Mouse (Mus musculus) forebrain, embryonic 11.5 days (tissue): ENCODE results near the gene Tnrc18. TPM values are rescaled to one million over a fixed set of nuclear protein-coding genes. Genes with fewer than 3 reads are reported as not detected.

ENCODE experiments used
- ATAC-seq: fragments of 200-750 bp; cut with Nextera tagmentation; replicated peaks from 2 replicates; pipeline ENCODE4 v1.8.0; 2017; ENCODE audit warnings: moderate TSS enrichment; ENCODE audit not compliant: low FRiP score
- DNase-seq: peaks from one replicate; pipeline ENCODE4 v3.0.0-alpha.2; 2017; ENCODE audit warnings: low spot score
- H3K27ac ChIP-seq: fragments of 300-500 bp; sonication (generic); 2 replicates; pipeline ENCODE4 v1.5.1; 2014; ENCODE audit warnings: low read depth, low read length
- H3K27me3 ChIP-seq: fragments of 300-500 bp; sonication (generic); 2 replicates; pipeline ENCODE4 v1.6.1; 2014; ENCODE audit warnings: mild to moderate bottlenecking, low read length, mixed read lengths; ENCODE audit not compliant: control insufficient read depth, insufficient read depth
- H3K36me3 ChIP-seq: fragments of 300-500 bp; sonication (generic); 2 replicates; pipeline ENCODE4 v1.6.1; 2014; ENCODE audit warnings: mild to moderate bottlenecking, low read length, moderate library complexity, mixed read lengths; ENCODE audit not compliant: control insufficient read depth, insufficient read depth
- H3K4me1 ChIP-seq: fragments of 300-500 bp; sonication (generic); replicated peaks from 2 replicates; pipeline ENCODE4 v1.6.1; 2014; ENCODE audit warnings: low read length, mixed read lengths; ENCODE audit not compliant: control insufficient read depth, insufficient read depth
- H3K4me2 ChIP-seq: fragments of 300-500 bp; sonication (generic); 2 replicates; pipeline ENCODE4 v1.6.1; 2014; ENCODE audit warnings: low read depth, mild to moderate bottlenecking, low read length, moderate library complexity, mixed read lengths; ENCODE audit not compliant: severe bottlenecking
- H3K4me3 ChIP-seq: fragments of 300-500 bp; sonication (generic); 2 replicates; pipeline ENCODE4 v1.5.1; 2014; ENCODE audit warnings: low read depth, low read length
- H3K9ac ChIP-seq: fragments of 300-500 bp; sonication (generic); 2 replicates; pipeline ENCODE4 v1.6.1; 2014; ENCODE audit warnings: low read length
- H3K9me3 ChIP-seq: fragments of 300-500 bp; sonication (generic); 2 replicates; pipeline ENCODE4 v1.6.1; 2016; ENCODE audit warnings: low read length, mixed read lengths; ENCODE audit not compliant: control insufficient read depth
- WGBS: fragments of 180-500 bp; shearing (Covaris S2); extraction: QIAGEN DNeasy Blood & Tissue Kit; methylation state at CpG from one replicate; pipeline ENCODE4 v1.1.7; 2014; 5-methylcytosine and 5-hydroxymethylcytosine counted together
- polyA plus RNA-seq: library from polyadenylated mRNA; unstranded; fragments of >200 nt; fragmentation: Nextera tagmentation; extraction: Ambion mirVana; gene quantifications from 2 replicates; pipeline ENCODE4 v1.2.1, GENCODE M21; 2014

Gene Tnrc18
- polyA plus RNA-seq, 1 experiment from 2014 or later: 55.2 TPM

DNA sequence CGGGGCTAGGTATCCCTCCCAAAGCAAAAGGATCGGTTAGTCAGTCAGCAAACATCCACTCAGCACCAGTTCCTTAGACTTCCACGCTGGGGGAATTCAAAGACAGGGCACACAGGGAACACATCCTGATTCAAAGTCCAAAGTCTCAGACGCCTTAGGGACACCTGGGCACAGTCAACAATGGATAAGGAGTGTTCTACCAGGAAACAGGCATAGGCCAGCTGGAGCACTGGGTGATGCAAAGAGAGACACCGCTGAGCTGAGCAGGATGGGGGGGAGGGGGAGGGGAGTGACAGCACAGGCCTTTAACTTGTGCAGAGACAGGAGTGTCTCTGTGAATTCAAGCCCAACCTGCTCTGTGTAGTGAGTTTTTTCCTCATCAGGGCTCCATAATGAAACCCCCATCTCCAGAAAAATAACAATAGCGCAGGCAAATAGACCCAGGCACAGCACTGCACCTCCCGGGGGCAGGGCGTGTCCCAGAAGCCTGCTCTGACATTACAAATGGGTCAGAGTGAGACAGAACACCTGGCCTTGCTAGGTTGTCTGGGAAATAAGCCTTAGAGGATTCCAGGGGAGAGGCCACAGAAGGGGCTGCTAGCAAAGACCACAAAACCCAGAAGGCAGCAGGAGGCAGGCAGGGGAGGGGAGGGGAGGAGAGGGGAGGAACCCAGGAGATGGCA lies 34.9 kb downstream of the Tnrc18 start:
- ATAC-seq (no peak), DNase-seq (no peak)
- Histone ChIP-seq H3K4me3 (no peak overlapping the region), H3K4me2 (no peak overlapping the region), H3K4me1 (0 out of 2 replicates have a peak, but pooled peaks cover 3% of the 10 kb centered on the region), H3K9ac (no peak overlapping the region), H3K27me3 (no peaks in the 10 kb centered on the region), H3K9me3 (no peaks in the 10 kb centered on the region), H3K27ac (no peak overlapping the region), H3K36me3 (peaks cover 14% of the 10 kb centered on the region)
- WGBS: 91% methylated on average over 8 of the region's 8 CpGs

DNA sequence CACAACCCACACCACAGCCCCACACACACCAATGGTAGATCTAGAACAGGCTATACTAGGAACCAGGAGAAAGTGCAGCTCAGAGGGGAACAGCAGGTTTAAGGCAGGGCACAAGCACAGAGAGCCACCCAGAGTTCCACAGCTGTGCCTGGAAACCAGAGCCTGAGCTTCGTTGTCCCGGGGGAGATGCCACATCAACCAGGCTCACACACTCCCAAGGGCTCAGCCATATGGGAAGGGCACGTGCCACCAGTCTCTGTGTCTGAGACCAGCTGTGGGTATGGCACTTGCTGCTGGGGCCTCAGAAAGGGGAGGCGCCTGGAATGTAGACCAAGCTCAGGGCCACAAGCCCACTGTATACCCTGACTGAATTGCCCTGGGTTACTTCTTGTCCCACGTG lies 36.9 kb downstream of the Tnrc18 start:
- WGBS: 86% methylated on average over 5 of the region's 5 CpGs
- no peak overlapping the region for H3K9ac ChIP-seq
- H3K4me2 ChIP-seq: no peak overlapping the region
- H3K27ac ChIP-seq: no peak overlapping the region
- DNase-seq (no peak), ATAC-seq (no peak)
- 0 out of 2 replicates have a peak, but pooled peaks cover 3% of the 10 kb centered on the region for H3K4me1 ChIP-seq
- H3K27me3 ChIP-seq: no peaks in the 10 kb centered on the region
- peaks cover 10% of the 10 kb centered on the region for H3K36me3 ChIP-seq
- no peak overlapping the region for H3K4me3 ChIP-seq
- H3K9me3 ChIP-seq: no peaks in the 10 kb centered on the region

DNA sequence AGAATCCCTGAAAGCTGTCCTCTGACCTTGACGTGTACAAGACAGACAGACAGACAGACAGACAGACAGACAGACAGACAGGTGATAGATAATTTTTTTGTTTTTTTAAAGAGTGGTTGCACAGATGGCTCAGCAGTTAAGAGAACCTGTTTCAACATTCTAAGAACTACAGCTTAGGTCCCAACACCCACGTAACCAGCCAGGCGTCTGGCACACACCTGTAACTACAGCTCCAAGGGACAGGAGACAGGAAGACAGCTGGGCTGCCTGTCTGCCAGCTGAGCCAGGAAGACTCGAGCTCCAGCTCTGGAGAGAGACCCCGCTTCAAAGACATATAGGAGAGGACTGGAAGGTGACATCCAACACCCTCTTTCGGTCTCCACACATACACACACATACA lies 38.6 kb downstream of the Tnrc18 start:
- Histone ChIP-seq H3K27ac (no peak overlapping the region), H3K27me3 (no peaks in the 10 kb centered on the region), H3K9ac (no peak overlapping the region), H3K4me2 (no peak overlapping the region), H3K36me3 (peaks cover 20% of the 10 kb centered on the region), H3K4me3 (no peak overlapping the region), H3K4me1 (0 out of 2 replicates have a peak, but pooled peaks cover 3% of the 10 kb centered on the region), H3K9me3 (no peaks in the 10 kb centered on the region)
- 87% methylated on average over 6 of the region's 6 CpGs for WGBS
- DNase-seq: no peak
- ATAC-seq: no peak

DNA sequence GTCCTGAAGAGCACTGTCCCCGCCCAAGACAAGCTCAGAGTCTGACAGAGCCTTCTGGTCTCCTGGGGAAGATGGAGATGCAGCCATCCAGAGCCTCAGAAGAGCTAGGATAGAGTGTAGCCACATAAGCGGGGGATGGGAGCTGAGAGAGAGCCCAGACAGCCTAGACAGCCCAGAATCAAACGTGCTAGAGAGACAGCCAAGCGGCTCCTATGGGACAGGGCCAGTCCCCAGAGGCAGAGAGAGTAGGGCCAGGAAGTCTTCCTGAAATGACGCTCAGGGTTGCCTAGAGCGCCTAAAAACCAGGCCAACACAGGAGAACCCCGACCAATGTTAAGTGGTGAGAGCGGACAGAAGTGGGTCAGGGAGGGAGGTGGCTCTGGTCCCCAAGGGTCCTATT lies 39.3 kb downstream of the Tnrc18 start:
- Histone ChIP-seq H3K9ac (no peak overlapping the region), H3K27me3 (no peaks in the 10 kb centered on the region), H3K4me1 (0 out of 2 replicates have a peak, but pooled peaks cover 3% of the 10 kb centered on the region), H3K4me2 (no peak overlapping the region), H3K27ac (no peak overlapping the region), H3K36me3 (peaks cover 26% of the 10 kb centered on the region), H3K4me3 (no peak overlapping the region), H3K9me3 (no peaks in the 10 kb centered on the region)
- DNase-seq (no peak), ATAC-seq (no peak)
- WGBS: 78% methylated on average over 8 of the region's 8 CpGs

DNA sequence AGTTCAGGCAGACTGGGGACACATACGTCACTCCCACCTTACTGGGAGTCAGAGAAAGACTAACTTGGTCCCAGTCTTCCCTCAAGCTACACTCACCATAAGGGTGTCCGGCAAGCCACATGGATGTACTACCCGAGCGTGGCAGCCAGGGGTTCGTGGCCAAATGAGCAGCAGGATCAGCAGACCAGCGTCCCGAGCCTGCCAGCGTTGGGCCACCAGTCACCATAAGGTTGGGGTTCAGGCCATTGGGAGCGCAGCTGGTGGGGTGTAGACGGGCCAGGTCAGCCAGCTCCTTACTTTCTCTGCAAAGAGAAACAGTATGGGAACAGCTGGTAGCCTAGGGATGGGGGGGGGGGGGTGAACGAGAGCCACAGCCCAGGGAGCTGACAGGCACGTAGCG lies 41.4 kb downstream of the Tnrc18 start:
- no peak overlapping the region for H3K4me2 ChIP-seq
- H3K9me3 ChIP-seq: no peaks in the 10 kb centered on the region
- DNase-seq: no peak
- no peak for ATAC-seq
- H3K4me3 ChIP-seq: no peak overlapping the region
- H3K27me3 ChIP-seq: no peaks in the 10 kb centered on the region
- 93% methylated on average over 13 of the region's 13 CpGs for WGBS
- no peak overlapping the region for H3K27ac ChIP-seq
- no peak overlapping the region for H3K9ac ChIP-seq
- no peaks in the 10 kb centered on the region for H3K4me1 ChIP-seq
- H3K36me3 ChIP-seq: peaks cover 30% of the 10 kb centered on the region

DNA sequence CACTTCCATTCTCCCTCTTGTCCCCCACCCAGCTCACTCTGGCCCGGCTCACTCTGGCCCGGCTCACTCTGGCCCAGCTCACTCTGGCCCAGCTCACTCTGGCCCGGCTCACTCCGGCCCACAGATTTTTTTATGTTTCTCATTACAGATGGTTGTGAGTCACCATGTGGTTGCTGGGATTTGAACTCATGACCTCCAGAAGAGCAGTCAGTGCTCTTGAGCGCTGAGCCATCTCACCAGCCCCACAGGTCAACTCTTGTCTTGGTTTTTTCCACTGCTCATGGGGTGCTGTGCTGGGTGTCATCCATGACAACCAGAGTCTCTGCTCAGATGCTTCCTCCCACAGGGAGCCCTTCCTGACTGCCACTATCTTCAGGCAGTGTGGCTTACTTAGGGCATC lies 42.7 kb downstream of the Tnrc18 start:
- Histone ChIP-seq H3K27ac (no peak overlapping the region), H3K4me1 (peaks cover 2% of the 10 kb centered on the region; the same call in 1 of the 2 replicates), H3K4me3 (no peak overlapping the region), H3K4me2 (no peak overlapping the region), H3K9me3 (no peaks in the 10 kb centered on the region), H3K9ac (no peak overlapping the region), H3K36me3 (peaks cover 32% of the 10 kb centered on the region), H3K27me3 (no peaks in the 10 kb centered on the region)
- no peak for ATAC-seq
- 95% methylated on average over 5 of the region's 5 CpGs for WGBS
- DNase-seq: no peak

DNA sequence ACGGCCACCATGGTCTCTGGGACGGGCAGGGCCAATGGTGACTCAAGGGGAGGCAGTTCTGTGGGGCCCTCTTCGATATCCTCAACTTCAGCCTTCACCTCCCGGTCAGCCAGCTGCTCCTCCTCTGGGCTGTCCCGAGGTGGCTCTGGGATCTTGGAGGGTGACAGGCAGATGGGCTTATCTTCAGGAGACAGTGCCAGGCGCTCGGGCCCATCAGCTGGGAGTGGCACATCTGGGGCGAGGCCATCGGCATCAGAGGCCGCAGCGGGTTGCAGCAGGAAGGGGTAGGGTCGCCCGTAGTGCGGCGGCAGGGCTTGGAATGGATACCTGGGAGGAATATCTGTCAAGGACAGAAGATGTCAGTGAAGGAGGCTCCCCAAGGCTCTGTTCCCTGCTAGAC lies 45.5 kb downstream of the Tnrc18 start:
- 94% methylated on average over 15 of the region's 15 CpGs for WGBS
- H3K36me3 ChIP-seq: peaks cover 34% of the 10 kb centered on the region
- no peak for DNase-seq
- no peak overlapping the region for H3K4me2 ChIP-seq
- no peaks in the 10 kb centered on the region for H3K27me3 ChIP-seq
- no peak for ATAC-seq
- H3K27ac ChIP-seq: no peak overlapping the region
- H3K9ac ChIP-seq: no peak overlapping the region
- no peaks in the 10 kb centered on the region for H3K9me3 ChIP-seq
- H3K4me3 ChIP-seq: no peak overlapping the region
- peaks cover 14% of the 10 kb centered on the region; the same call in 1 of the 2 replicates for H3K4me1 ChIP-seq

DNA sequence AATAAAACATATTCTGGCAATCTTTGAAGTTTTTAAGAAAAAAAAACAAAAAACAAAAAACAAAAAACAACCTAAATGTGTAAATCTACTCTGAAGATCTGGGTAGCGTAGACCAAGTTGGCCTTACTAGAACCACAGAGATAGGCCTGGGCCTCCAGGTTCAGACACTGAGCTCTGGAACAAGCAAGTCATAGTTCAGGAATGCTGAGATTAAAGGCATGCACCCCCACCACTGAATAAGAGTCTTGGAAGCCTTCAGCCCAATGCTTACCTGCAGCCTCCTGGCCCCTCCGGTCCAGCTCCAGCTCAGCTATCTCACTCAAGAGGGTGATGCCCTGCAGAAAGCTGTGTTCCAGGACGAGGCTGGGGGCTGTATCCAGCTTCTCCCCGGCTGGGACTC lies 46.4 kb downstream of the Tnrc18 start:
- Histone ChIP-seq H3K4me2 (no peak overlapping the region), H3K9me3 (no peaks in the 10 kb centered on the region), H3K36me3 (peaks cover 33% of the 10 kb centered on the region), H3K27me3 (no peaks in the 10 kb centered on the region), H3K9ac (no peak overlapping the region), H3K27ac (no peak overlapping the region), H3K4me3 (no peak overlapping the region), H3K4me1 (peaks cover 14% of the 10 kb centered on the region; the same call in 1 of the 2 replicates)
- 88% methylated on average over 4 of the region's 4 CpGs for WGBS
- ATAC-seq (no peak), DNase-seq (no peak)

DNA sequence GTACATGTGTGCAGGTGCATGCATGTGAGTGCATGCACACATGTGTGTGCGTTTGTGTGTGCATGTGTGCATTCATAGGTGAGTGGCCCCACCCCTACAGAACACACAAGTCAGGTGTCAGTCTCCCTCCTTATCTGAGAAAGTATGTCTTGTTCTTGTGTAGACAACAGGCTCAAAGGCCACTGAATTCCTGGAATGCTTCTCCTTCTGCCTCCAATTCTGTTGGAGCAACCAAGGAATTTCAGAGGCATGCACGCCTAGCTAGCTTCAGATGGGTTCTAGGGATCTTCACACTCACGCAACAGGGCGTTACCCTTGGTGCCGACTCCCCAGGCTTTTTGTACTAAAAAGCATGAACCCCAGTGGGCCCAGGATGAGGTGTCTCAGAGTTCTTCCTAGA lies 47.8 kb downstream of the Tnrc18 start:
- Histone ChIP-seq H3K9ac (no peak overlapping the region; the same call in 1 of the 2 replicates), H3K9me3 (no peaks in the 10 kb centered on the region), H3K27ac (0 out of 2 replicates have a peak overlapping the region, but pooled peaks have one; percentile 31), H3K36me3 (peaks cover 28% of the 10 kb centered on the region), H3K4me3 (no peak overlapping the region), H3K4me1 (peaks cover 14% of the 10 kb centered on the region; the same call in 1 of the 2 replicates), H3K27me3 (no peaks in the 10 kb centered on the region), H3K4me2 (no peak overlapping the region)
- no peak for ATAC-seq
- no peak for DNase-seq
- WGBS: 72% methylated on average over 5 of the region's 5 CpGs
